Mouse (Mus musculus) liver, embryonic 14.5 days (tissue): ENCODE measurements at regions not wholly inside any gene's neighbourhood (a gene's known extent, or its start where the extent isn't known, plus 50 kb on each side); places are given as distances from the start of the nearest gene placed in this dataset.

Experiments
- CTCF ChIP-seq: IDR thresholded peaks from 2 replicates; pipeline ENCODE4 v1.5.1; 2016; ENCODE audit warnings: antibody characterized with exemption, low read depth, control low read depth
- EP300 ChIP-seq: IDR thresholded peaks from 2 replicates; pipeline ENCODE4 v1.6.1; 2016; ENCODE audit warnings: antibody characterized with exemption, low read depth

GRCm38 (mm10) chrX:166660715-166661042 is 75.2 kb upstream of the Egfl6 start:
- peak; percentile 62 for TF ChIP-seq CTCF
- TF ChIP-seq EP300: no peak
